Mouse (Mus musculus): Measurements from ENCODE around the gene Snrpb.
A peak's percentile ranks its signal among the peaks of the same experiment; 100 is the strongest.

- TF ChIP-seq CTCF (conservative IDR thresholded peaks at IDR 0.05; ENCODE audit: low read length) (peak; percentile 66), NANOG (IDR thresholded peaks at IDR 0.05; ENCODE audit: borderline replicate concordance, low read length) (no peak)
Measured at GRCm38 (mm10) chr2:130167861-130168260, 11.3 kb downstream of the Snrpb start.
